Mouse (Mus musculus) right cerebral cortex, adult 2 months (tissue): ENCODE results near the gene Akap6.

Source experiments
- DNase-seq, 2 experiments: peaks; one replicate each; pipeline ENCODE4 v3.0.0; 2021 to 2022; ENCODE audit warnings: low spot score in 2 of 2

The Akap6 gene

DNA sequence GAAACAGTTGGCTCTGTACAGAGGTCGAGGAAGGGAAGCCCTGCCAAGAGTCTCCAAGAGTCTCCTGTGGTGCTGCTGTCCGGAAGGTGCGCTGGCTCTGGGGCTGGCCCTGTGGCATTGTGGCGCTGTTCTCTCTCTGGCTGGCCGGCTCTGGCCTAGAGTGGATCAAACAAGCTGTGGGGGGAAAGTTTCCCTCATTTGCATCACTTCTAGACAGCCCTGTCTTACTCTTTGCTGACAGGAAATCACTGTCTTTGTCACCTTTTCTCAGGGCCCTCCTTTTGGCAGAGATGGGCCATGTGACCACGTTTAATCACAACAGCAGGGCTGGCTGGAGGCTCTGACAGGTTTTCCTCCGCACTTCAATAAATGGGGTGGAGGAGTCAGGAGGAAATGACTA, 333.6 kb downstream of the Akap6 start:
- peak in 1 of 2 experiments; percentile 50 for DNase-seq

DNA sequence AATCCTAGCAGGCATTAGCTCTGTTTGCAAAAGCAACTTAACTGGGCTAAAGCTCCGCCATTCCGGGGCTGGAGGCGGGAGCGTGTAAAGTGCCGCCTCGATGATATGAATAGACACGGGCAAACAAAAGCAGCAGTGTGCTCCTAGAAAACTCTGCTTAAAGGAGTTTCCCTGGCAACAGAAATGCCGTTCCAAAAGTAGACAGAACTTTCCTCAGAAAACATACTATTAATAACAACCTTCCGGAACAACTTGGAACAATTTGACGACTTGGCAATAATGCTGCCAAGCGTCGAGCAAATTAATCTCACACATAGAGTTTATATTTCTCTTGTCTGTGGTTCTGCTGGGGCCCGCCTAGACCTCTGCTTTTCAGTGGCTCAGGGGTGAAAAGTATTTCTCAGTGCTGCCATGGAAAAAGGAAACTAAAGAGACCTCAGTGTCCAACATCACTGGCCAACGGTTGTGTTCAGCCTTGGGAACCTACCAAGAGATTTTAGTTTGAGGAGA, 334.3 kb downstream of the Akap6 start:
- peak; percentile 86 to 87 for DNase-seq

DNA sequence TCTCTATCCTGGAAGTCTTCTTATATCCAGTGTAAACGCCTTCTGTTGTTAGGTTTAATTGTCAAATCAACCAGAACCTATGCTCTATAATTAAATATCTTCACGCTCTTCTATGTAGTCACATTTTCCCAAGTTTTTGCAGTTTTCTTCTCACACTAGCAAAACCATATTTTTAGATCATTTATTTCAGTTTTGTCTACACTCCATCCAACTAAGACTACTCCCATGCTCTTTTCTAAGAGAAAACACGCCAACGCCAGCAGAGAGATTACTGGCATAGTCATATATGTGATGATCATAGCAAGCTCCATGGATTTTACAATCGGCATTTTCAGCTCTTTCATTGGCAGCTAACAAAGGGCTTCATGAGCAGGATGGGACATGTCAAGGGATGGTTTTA, 341.5 kb downstream of the Akap6 start:
- DNase-seq: no peak

DNA sequence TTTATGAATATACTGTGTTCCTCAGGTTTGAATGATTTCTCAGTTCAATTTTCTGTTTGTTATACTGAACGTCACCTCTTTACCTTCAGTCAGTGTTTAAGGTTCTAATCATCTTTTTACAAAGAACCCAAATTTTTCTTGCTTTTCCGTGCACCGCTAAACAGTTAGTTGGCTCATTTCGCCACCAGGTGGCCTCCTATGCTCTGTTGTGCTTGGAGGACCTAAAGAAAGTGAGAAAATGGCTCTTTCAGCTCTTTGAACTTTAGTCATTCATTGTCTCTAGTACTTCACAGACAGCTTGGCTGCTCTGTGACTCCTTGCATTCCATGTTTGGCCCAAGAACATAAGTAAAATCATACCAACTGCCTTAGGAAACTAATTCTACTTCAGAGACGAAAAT, 343.6 kb downstream of the Akap6 start:
- no peak for DNase-seq

DNA sequence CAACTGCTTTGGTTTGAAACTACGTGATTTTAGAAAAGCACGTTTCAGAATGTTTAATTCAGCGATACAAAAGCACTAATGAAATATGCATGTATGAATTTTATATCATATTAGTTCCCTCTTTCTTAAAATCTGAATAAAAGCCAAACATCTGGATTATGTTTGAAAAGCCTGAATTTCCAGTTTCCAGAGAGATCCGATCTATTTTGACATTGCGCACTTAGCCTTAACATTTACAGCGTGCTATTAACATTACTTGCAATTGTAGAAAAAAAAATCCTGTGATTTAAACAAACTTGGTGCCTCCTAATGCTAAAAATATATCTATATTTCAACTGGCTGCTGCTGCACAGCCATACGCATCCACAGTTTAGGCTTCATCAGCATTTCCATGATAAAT, 358.4 kb downstream of the Akap6 start:
- no peak for DNase-seq

DNA sequence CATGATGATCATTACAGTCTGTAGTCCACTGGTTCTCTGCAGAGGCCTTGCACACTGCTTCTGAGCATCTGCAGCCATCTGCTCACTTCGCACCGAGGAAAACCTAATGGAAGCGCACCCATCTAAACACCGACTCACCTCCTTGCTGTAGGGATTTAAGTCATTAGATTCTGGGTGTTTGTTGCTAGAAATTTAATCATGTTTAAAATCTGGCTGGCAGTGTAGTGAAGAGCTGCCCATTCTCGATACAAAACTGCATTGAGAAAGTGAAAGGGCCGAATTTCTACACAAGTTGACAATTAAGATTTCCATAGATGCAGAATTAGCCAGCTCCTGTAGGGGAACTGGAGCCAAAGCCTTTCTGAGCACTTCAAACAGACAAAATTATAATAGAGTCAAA, 361.7 kb downstream of the Akap6 start:
- no peak for DNase-seq

DNA sequence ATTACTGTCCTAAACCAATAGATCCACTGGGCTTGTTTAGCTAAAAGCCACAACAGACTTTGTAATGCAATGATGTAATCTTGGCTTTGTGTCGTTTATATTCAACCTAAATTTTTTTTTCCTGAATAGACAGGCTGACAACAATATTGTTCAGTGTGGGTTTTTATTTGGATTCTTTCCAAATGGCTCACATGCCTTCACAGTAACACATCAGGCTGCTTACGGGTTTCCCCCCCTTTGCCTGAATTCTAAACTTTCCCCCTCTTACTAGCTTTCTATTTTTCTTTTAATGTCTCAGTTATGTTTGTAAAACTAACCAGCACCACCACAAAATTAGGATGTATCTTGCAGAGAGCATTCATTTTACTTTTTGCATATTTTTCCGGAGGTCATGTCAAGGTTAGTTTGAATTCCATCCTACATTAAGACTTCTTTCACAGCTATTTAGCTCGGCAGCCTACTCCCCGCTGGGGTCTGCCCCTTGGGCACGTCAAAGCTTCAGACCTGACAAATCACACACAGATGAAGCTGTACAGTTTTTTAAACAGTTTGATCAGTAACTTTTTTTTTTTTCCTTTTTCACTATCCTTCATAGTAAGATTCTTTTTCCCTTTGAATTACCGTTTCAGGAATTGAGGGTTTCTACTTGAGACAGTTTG, 362.4 kb downstream of the Akap6 start:
- DNase-seq: no peak

DNA sequence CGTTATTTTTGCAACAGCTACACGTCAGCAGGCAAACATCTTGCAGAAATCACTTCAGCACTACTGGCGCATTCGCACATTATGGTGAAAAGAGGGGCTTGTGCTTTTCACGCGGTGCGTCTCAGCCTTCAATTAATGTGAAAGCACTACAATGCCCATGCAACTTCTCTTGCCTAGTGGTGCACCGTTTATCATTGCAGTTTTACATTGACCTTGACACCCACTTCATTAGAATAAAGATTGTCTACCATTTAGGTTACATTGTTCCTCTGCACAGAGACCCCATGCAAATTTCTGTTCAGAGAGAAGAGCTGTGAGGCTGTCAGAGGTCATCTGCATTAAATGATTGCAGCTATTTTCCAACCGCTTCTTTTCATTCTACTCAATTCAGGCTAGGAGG, 363.8 kb downstream of the Akap6 start:
- DNase-seq: no peak

DNA sequence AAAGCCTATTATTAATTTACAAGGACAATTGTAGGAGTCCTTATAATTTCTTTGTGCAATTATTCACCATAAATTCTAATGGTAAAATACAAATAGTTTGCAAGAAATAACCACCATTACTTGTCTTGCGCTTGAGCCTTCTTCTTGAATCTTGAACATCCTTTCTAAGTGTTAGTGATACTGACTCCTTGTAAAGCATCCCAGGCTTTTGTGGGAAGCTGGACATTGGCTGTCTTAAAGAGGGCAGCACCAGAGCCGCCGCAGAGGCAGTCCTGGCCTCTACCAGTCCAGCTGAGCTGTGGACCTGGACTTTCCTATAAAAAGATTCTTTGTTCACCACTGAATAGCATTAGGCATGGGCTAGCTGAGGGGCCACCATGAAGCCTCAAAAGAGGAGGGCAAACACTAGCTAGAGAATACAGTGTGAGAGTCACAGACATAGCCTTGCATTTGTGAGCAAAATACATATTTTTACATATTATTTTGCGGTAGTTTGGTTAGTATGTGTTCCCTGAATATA, 365.1 kb downstream of the Akap6 start:
- no peak for DNase-seq

DNA sequence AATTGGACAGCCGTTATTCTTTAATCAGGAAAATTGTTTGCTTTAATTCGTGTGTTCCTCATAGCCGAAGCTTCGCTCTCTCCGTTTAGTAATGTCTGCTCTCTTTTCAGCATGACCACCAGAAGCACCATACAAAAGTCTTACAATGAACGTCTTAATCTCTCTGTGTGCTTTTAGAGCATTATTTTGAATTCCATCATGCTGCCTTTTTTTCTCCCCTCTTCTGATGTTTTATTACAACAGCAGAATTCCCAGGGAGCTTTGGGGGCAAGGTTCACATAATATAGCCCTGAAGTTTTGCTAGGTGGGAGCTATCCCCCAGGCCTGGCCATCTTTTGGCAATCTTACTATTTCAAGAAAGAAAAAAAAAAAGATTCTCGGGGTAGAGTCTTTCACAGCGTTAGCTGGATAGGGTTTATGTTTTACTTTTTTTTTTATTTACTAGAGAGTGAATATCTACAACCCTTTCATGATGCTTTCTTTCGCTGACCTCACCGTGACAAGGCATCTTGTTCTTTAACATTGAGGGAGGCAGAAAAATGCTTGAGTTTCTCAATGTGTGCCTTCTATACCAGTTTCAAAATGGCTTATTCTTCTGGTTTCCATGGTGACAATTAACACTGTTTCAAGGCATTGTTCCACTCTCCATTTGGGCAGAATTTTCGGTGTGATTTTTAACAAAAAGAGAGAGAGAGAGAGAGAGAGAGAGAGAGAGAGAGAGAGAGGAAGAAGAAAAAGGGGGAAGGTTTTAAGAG, 366.0 kb downstream of the Akap6 start:
- no peak for DNase-seq

DNA sequence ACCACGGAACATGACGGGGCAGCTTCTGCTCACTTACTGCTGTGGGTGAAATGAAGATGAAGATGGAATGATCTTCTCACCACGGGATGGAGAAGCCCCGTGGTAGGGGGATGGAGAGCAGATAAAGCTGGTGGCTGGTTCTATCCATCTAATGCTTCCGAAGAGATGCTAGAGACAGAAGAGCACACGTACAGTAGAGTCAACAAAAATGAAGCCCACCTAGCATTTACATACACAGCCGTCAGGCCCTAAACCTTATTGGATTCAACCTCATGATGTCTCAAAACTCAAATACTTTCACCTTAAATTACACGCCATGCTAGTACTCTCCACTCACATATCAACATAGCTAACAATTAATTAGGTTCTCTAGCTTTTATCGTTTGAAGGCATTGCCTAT, 367.1 kb downstream of the Akap6 start:
- DNase-seq: no peak

DNA sequence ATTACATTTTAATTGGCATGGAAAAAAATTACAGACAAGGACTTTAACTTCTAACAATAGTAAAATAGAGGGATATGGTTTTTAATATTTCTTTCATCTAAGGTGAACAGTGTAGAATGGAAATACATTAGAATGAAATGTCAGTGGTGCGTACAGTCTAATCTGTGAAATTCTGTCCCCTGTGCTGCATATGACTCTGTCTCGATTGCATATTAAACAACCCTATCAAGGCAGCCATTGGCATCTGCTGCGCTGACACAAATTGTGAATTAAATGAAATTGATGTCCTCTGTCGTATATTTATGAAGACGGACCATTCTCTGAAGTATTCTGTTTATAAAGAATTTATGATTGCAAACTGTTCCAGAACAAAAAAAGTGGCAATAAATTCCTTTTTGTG, 371.7 kb downstream of the Akap6 start:
- no peak for DNase-seq

DNA sequence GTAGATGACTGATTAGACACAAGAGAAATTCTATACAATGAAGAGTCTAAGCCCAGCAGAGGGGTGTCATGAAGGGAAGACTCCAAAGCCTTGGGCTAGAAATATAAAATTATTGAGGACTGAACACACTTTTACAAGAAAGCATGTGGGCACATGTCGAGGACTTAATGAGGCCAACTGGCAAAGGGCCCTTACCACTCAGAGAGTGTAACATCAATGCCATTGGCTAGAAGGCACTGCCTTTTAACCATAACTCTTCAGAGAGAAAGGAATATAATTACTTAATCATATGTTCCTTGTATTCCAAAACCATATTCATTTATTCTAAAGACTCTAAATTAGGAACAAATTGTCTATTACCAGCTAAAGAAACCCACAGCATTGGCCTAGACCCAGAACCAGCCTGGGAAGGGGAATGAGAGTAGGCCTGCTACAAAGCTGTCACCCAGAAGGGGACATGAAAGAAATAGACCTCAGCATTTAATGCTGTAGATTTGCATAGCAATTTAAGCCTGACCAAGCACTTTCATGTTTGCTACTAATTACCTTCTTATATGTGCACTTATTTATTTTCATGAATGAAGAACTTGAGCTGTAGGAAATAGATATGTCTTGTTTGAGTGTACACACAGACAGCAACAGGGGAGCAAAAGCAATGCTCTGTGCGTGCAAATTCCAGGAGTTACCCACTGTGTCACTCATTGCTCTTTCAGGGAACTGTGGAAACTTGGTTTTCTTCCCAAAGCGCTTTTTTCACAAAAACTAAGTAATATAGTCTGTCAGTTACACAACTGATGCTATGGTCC, 377.6 kb downstream of the Akap6 start:
- no peak for DNase-seq

DNA sequence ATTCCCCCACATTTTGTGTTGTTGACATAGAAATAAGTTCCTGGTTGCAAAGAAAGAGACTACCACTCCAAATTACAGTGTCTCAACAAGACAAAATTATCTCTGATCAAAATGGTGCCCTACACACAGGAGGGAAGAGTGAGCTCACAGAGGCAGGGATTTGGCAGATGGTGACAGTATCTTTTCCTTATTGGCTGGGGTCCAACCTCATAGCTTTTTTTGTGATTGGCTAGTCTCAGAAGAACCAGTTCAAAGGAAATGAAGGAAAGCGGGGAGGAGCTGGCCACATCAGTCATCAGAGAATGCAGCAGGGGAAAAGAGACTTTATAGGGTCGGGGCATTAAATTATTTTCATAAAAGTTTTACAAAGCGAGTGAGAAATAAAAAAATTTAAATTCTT, 386.6 kb downstream of the Akap6 start:
- DNase-seq: no peak

DNA sequence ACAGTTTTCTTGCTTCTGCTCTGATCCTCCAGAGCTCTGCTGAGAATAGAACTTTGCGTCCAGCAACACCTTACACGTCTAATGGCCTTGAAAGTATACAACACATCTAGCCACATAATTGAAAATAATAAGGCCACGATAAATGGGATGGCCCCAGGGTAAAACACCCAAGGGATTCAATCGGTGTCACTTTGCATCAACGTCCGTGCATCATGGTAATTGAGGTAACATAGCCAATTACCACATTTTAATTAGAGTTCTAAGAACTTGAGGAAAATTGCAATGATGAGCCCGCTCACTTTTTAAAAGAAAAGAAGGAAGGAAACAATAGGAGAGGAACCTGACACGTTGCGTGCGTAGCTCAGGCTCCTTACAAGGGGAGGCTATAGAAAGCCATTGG, 413.1 kb downstream of the Akap6 start:
- DNase-seq: no peak

DNA sequence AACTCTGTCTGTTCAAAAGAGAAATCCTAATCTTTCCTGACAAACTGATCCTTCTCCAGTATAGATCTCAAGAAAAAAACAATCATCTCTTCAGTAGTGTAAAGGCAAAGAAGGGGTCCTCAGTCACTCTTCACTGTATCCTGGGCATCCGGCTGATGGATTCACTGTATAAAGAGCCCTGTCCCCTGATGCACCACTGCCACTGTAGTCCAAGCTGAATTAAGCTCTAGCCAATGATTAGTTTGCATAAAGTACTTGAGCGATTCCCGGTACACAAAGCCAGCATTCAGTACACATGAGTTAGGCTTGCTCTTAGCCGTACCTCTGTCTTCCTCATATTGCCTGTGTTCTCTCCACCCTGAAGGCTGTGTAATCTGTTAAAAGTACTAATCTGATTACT, 420.2 kb downstream of the Akap6 start:
- DNase-seq: no peak

DNA sequence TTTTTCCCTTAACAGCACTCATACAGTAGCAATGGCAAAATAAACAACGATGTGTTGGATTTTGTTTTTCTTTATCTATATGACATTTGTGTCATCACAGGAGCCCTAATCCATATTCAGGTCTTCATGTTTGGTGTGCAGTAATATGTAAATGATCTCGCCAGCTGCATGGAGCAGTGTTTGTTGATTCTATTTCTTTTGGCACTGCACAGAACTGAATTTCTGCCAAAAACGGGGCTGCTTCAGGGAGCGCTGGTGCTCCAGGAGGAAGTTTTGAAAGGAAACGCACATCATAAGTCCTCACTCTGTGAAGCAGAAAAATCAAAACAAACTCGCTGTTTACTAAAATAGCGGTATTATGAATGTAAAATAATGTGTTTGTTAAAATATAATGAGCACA, 424.9 kb downstream of the Akap6 start:
- peak; percentile 35 to 36 for DNase-seq

DNA sequence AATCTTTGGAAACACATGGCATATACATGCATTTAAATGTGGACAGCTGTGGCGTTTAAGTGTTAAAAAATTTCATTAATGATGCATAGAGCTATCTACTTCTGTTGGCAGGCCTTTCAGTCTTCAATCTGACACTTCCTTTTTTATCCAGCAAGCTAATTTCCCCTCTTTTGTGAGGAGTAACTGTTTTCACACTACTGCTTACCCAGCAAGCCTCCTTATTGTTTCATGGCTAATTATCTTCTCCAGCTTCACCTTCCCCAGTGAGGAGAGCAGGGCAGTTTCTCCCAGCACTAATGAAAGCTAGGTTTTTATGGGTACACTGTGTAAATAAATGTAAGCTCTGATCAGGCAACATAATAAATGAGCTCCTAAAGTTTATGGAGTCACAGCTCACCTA, 425.5 kb downstream of the Akap6 start:
- no peak for DNase-seq

DNA sequence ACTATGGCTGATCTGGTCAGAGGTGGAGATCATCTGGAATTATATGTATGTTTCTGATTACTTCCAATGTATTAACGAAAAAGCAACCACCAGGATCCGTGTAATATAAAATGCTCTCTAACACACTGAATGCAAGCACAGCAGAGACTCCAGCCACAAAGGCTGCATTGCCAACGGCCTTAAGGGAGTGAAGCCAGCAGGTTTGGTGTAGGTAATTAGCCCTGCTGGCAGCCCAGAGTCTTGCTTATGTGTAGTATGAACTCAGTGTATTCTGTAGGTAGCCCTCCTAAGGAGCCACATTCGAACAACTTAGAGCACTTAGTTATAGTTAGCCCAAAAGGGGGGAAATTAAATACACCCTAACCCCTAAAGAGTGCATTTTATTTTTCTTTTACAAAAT, 426.1 kb downstream of the Akap6 start:
- DNase-seq: no peak

DNA sequence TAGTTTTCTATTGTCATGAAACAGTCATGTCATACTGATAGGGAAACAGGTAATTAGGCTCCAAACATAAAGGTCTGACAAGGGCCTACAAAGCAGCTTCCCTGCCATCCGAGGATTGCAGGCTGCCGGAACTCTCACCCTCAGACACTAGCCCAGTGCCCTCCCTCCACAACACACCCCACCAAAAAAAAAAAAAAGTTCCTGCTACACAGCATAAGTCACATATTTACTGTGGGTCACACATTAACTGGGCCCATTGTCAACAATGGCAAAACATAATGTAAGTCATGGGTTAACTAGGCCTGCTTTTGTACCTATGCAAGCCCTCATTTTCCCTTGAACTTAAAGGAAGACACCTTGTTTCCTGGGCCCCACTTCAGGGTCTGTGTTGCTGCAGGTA, 435.0 kb downstream of the Akap6 start:
- no peak for DNase-seq

DNA sequence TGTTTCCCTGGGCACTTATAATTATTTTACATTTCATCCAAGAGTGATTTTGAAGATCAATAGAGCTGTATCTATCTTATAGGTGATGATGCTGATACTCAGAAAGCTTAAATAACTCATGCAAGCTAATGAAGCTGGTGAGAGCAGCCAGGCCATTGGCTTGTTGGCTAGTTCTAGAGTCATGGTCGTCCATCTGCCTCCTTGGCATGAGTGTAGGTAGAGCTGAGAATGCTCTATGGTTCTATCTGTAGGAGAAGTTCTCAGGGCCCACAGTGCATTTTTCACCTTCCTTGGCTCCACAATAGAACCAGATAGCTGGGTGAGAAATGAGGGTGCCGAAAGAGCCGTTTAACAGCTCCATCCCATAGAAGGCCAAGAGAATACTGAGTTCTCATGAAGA, 438.1 kb downstream of the Akap6 start:
- no peak for DNase-seq

DNA sequence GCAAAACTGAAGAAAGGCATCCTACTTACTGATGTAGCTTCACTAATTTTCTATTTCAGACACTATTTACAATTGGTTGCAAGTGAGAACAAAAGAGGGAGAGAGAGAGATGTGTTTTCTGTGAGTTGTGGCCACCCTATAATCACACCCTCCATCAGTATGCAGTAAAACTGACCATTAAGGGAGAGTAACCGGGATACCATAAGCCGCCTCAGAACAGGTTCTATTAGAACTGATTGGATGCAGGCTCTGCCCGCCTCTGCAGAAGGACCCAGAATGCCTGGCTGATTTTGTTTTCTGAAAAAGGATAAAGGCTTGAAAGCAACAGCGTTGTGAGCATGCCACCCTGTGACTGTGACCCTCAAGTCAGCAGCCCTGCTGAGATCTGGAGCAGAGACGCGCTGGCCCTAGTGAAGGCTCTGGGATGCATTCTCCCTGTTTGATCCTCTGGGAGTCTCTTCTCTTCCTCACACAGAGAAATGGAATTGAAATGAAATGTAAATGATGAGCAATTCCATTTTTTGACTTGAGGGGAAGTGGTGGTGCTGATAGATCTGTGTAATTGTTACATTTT, 445.0 kb downstream of the Akap6 start:
- no peak for DNase-seq
